Mouse (Mus musculus) left cerebral cortex, postnatal 25 days (tissue): ENCODE measurements at regions not wholly inside any gene's neighbourhood (a gene's known extent, or its start where the extent isn't known, plus 50 kb on each side); places are given as distances from the start of the nearest gene placed in this dataset.

Experiments
- DNase-seq, 2 experiments: peaks; one replicate each; pipeline ENCODE4 v3.0.0; 2022; ENCODE audit warnings: low spot score in 2 of 2, mixed read lengths in 1 of 2
- intact Hi-C: fragments of 180-260 bp; cut with DNase I; formaldehyde crosslinking; loops from one replicate; pipeline ENCODE4 v1.15.1; 2025

GRCm38 (mm10) chrX:46896538-46896937 lies 567.7 kb downstream of the Actrt1 start:
- intact Hi-C loops = loop anchor here (10.0 kb wide), 1 partner anchor 268 kb away; no protein-coding TSS in a partner anchor
- peak in 1 of 2 experiments; percentile 26 for DNase-seq
